Mouse (Mus musculus): Measurements from ENCODE around the gene Ambra1. TPM values are rescaled to one million over a fixed set of nuclear protein-coding genes. Genes with fewer than 3 reads are reported as not detected.
A peak's percentile ranks its signal among the peaks of the same experiment; 100 is the strongest.

Ambra1 gene
- polyA plus RNA-seq, 1 experiment = 19.3 TPM

DNA sequence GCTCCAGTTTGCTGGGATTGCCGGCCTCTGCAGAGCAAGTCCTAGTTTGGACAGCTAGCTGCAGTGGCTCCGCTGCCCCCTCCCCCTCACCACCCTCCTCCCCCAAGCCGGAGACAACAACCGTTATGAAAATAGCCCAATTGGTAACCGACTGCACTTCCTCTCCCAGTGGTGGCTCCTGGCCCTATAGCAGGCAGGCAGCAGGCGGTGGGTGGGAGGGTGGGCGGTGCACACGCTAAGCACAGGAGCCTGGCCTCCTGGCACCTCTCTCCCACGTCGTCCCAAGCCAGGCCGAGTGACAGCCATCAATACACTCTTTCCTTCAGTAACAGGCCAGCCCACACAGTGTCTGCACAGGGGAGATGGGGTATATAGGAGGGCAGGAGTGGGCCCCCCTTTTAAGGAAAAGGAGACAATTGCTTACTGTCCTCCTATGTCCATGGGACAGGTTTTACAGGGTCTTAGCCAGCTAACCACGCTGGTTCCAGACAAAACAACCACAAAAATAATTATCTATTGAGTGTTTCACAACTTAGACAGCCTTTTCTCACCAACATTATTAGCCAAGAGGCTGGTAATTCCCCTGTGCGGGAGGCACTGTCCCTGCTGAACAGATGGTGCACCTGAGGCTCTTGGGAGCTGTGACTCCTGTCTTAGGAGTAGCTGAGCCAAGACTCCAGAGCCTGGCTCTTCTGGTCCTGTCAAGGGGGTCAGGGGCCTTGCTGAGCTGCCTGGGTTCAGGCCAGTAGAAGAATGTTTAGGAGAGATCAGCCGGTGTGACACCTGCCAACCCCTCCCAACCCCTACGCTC is 220.5 kb downstream of the Ambra1 start:
- Histone ChIP-seq H3K4me3 (peak overlapping the region; percentile 19), H3K79me2 (ENCODE audit: control insufficient read depth, insufficient read depth) (peaks cover 43% of the 10 kb centered on the region), H3K36me3 (ENCODE audit: control insufficient read depth, insufficient read depth) (no peaks in the 10 kb centered on the region), H3K27me3 (ENCODE audit: control insufficient read depth, insufficient read depth, insufficient read length) (no peaks in the 10 kb centered on the region), H3K4me2 (ENCODE audit: low read depth) (peak overlapping the region; percentile 73), H3ac (ENCODE audit: control insufficient read depth, insufficient read length) (no peak overlapping the region)
- no peak for TF ChIP-seq MAX (IDR thresholded peaks at IDR 0.05; ENCODE audit: low read depth)
- TF ChIP-seq SRF (IDR thresholded peaks at IDR 0.05; ENCODE audit: control insufficient read depth, insufficient read length, low read depth) = no peak
- peak in 1 of 3 experiments; percentile 57 for TF ChIP-seq MYOD1 (IDR thresholded peaks at IDR 0.05; ENCODE audit: control insufficient read depth in 1 of 3, insufficient read length in 2 of 3, low read depth in 2 of 3)
- no peak for TF ChIP-seq TCF3 (IDR thresholded peaks at IDR 0.05; ENCODE audit: insufficient read length, low read depth)
- peak; percentile 36 for TF ChIP-seq POLR2A (IDR thresholded peaks at IDR 0.05; ENCODE audit: insufficient read length, low read depth)
- TF ChIP-seq REST (IDR thresholded peaks at IDR 0.05; ENCODE audit: insufficient read depth, insufficient read length) = no peak
- TF ChIP-seq TCF12 (IDR thresholded peaks at IDR 0.05; ENCODE audit: insufficient read depth, poor library complexity, severe bottlenecking) = no peak
- TF ChIP-seq POLR2AphosphoS2 (IDR thresholded peaks at IDR 0.05; ENCODE audit: insufficient read length, low read depth) = no peak
- 0 out of 2 replicates have a peak, but pooled peaks have one; percentile 19 for TF ChIP-seq CEBPB (IDR thresholded peaks at IDR 0.05; ENCODE audit: insufficient read depth, poor library complexity, severe bottlenecking)
- no peak for TF ChIP-seq E2F4 (IDR thresholded peaks at IDR 0.05; ENCODE audit: insufficient read depth)
- no peak for TF ChIP-seq USF1 (IDR thresholded peaks at IDR 0.05; ENCODE audit: low read depth)
- no peak for TF ChIP-seq MYOG (IDR thresholded peaks at IDR 0.05; ENCODE audit: control insufficient read depth in 1 of 3, insufficient read depth in 1 of 3, insufficient read length in 2 of 3, low read depth in 2 of 3)

DNA sequence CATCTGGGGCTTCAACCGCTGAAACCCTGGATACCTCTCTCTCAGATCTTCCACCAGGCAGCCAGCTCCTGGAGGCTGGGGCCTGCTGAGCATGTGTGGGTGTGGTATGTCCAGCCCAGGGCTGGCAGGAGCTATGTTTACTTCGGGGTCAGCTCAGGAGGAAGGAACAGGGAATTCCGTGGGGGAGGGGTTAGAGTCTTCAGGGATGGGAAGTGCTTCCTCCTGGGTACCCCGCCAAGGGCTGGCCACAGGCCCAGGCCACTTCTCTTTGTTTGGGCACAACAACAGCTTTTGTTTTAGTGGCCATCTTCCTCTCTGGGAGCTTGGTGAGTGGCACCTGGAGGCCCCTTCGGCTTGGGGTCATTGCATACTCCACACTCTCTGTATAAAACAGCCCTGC is 223.9 kb downstream of the Ambra1 start:
- TF ChIP-seq USF1 (IDR thresholded peaks at IDR 0.05; ENCODE audit: low read depth) (no peak), REST (IDR thresholded peaks at IDR 0.05; ENCODE audit: insufficient read depth, insufficient read length) (no peak), SRF (IDR thresholded peaks at IDR 0.05; ENCODE audit: control insufficient read depth, insufficient read length, low read depth) (no peak), MYOD1 (IDR thresholded peaks at IDR 0.05; ENCODE audit: control insufficient read depth in 1 of 3, insufficient read length in 2 of 3, low read depth in 2 of 3) (no peak)
- Histone ChIP-seq H3K4me3 (no peak overlapping the region), H3K79me2 (ENCODE audit: control insufficient read depth, insufficient read depth) (peaks cover 48% of the 10 kb centered on the region), H3K4me2 (ENCODE audit: low read depth) (peak overlapping the region; percentile 32), H3ac (ENCODE audit: control insufficient read depth, insufficient read length) (no peak overlapping the region), H3K27me3 (ENCODE audit: control insufficient read depth, insufficient read depth, insufficient read length) (no peaks in the 10 kb centered on the region), H3K36me3 (ENCODE audit: control insufficient read depth, insufficient read depth) (no peaks in the 10 kb centered on the region)

GRCm38 (mm10) chr2:91955121-91955591 is 225.2 kb downstream of the Ambra1 start:
- Histone ChIP-seq H3K4me2 (ENCODE audit: low read depth) (no peak overlapping the region), H3ac (ENCODE audit: control insufficient read depth, insufficient read length) (no peak overlapping the region), H3K4me3 (no peak overlapping the region), H3K36me3 (ENCODE audit: control insufficient read depth, insufficient read depth) (no peaks in the 10 kb centered on the region), H3K27me3 (ENCODE audit: control insufficient read depth, insufficient read depth, insufficient read length) (no peaks in the 10 kb centered on the region), H3K79me2 (ENCODE audit: control insufficient read depth, insufficient read depth) (peaks cover 50% of the 10 kb centered on the region)
- TF ChIP-seq SRF (IDR thresholded peaks at IDR 0.05; ENCODE audit: control insufficient read depth, insufficient read length, low read depth) (no peak), REST (IDR thresholded peaks at IDR 0.05; ENCODE audit: insufficient read depth, insufficient read length) (no peak), TCF3 (IDR thresholded peaks at IDR 0.05; ENCODE audit: insufficient read length, low read depth) (no peak), CEBPB (IDR thresholded peaks at IDR 0.05; ENCODE audit: insufficient read depth, poor library complexity, severe bottlenecking) (no peak), TCF12 (IDR thresholded peaks at IDR 0.05; ENCODE audit: insufficient read depth, poor library complexity, severe bottlenecking) (no peak), MYOD1 (IDR thresholded peaks at IDR 0.05; ENCODE audit: control insufficient read depth in 1 of 3, insufficient read length in 2 of 3, low read depth in 2 of 3) (no peak), USF1 (IDR thresholded peaks at IDR 0.05; ENCODE audit: low read depth) (no peak), POLR2AphosphoS2 (IDR thresholded peaks at IDR 0.05; ENCODE audit: insufficient read length, low read depth) (no peak), MAX (IDR thresholded peaks at IDR 0.05; ENCODE audit: low read depth) (no peak), POLR2A (IDR thresholded peaks at IDR 0.05; ENCODE audit: insufficient read length, low read depth) (no peak), E2F4 (IDR thresholded peaks at IDR 0.05; ENCODE audit: insufficient read depth) (no peak), MYOG (IDR thresholded peaks at IDR 0.05; ENCODE audit: control insufficient read depth in 1 of 3, insufficient read depth in 1 of 3, insufficient read length in 2 of 3, low read depth in 2 of 3) (no peak)

GRCm38 (mm10) chr2:91955875-91956274 is 225.9 kb downstream of the Ambra1 start:
- peaks cover 56% of the 10 kb centered on the region for H3K79me2 ChIP-seq (ENCODE audit: control insufficient read depth, insufficient read depth)
- no peak overlapping the region for H3ac ChIP-seq (ENCODE audit: control insufficient read depth, insufficient read length)
- no peaks in the 10 kb centered on the region for H3K27me3 ChIP-seq (ENCODE audit: control insufficient read depth, insufficient read depth, insufficient read length)
- no peak for TF ChIP-seq MYOD1 (IDR thresholded peaks at IDR 0.05; ENCODE audit: control insufficient read depth in 1 of 3, insufficient read length in 2 of 3, low read depth in 2 of 3)
- no peak for TF ChIP-seq MYOG (IDR thresholded peaks at IDR 0.05; ENCODE audit: control insufficient read depth in 1 of 3, insufficient read depth in 1 of 3, insufficient read length in 2 of 3, low read depth in 2 of 3)
- no peak for TF ChIP-seq TCF3 (IDR thresholded peaks at IDR 0.05; ENCODE audit: insufficient read length, low read depth)
- TF ChIP-seq TCF12 (IDR thresholded peaks at IDR 0.05; ENCODE audit: insufficient read depth, poor library complexity, severe bottlenecking) = no peak
- no peak for TF ChIP-seq MAX (IDR thresholded peaks at IDR 0.05; ENCODE audit: low read depth)
- no peak for TF ChIP-seq USF1 (IDR thresholded peaks at IDR 0.05; ENCODE audit: low read depth)
- TF ChIP-seq SRF (IDR thresholded peaks at IDR 0.05; ENCODE audit: control insufficient read depth, insufficient read length, low read depth) = no peak
- no peak for TF ChIP-seq POLR2AphosphoS2 (IDR thresholded peaks at IDR 0.05; ENCODE audit: insufficient read length, low read depth)
- no peak for TF ChIP-seq REST (IDR thresholded peaks at IDR 0.05; ENCODE audit: insufficient read depth, insufficient read length)
- no peak for TF ChIP-seq E2F4 (IDR thresholded peaks at IDR 0.05; ENCODE audit: insufficient read depth)
- no peak for TF ChIP-seq CEBPB (IDR thresholded peaks at IDR 0.05; ENCODE audit: insufficient read depth, poor library complexity, severe bottlenecking)
- TF ChIP-seq POLR2A (IDR thresholded peaks at IDR 0.05; ENCODE audit: insufficient read length, low read depth) = no peak
- H3K36me3 ChIP-seq (ENCODE audit: control insufficient read depth, insufficient read depth) = no peaks in the 10 kb centered on the region
- no peak overlapping the region for H3K4me2 ChIP-seq (ENCODE audit: low read depth)
- no peak overlapping the region for H3K4me3 ChIP-seq

All from myocyte (in vitro differentiated cells).